Mouse (Mus musculus) neural tube, embryonic 15.5 days (tissue): ENCODE data around the gene Adam8. TPM values are rescaled to one million over a fixed set of nuclear protein-coding genes. Genes with fewer than 3 reads are reported as not detected.

Experiments
- ATAC-seq: fragments of 200-750 bp; cut with Nextera tagmentation; 2 replicates; pipeline ENCODE4 v1.8.0; 2017; ENCODE audit warnings: mild to moderate bottlenecking, moderate TSS enrichment, moderate library complexity; ENCODE audit not compliant: low FRiP score
- H3K27ac ChIP-seq: fragments of 300-500 bp; sonication (generic); replicated peaks from 2 replicates; pipeline ENCODE4 v1.5.1; 2015; ENCODE audit warnings: mild to moderate bottlenecking, inconsistent platforms
- H3K27me3 ChIP-seq: fragments of 300-500 bp; sonication (generic); replicated peaks from 2 replicates; pipeline ENCODE4 v1.6.1; 2015; ENCODE audit warnings: inconsistent platforms
- H3K36me3 ChIP-seq: fragments of 300-500 bp; sonication (generic); 2 replicates; pipeline ENCODE4 v1.6.1; 2015; ENCODE audit warnings: inconsistent platforms
- H3K4me1 ChIP-seq: fragments of 300-500 bp; sonication (generic); 2 replicates; pipeline ENCODE4 v1.6.1; 2015; ENCODE audit warnings: inconsistent platforms
- H3K4me2 ChIP-seq: fragments of 300-500 bp; sonication (generic); 2 replicates; pipeline ENCODE4 v1.6.1; 2015; ENCODE audit warnings: inconsistent platforms, mild to moderate bottlenecking, moderate library complexity
- H3K4me3 ChIP-seq: fragments of 300-500 bp; sonication (generic); replicated peaks from 2 replicates; pipeline ENCODE4 v1.5.1; 2015; ENCODE audit warnings: mild to moderate bottlenecking, inconsistent platforms
- H3K9ac ChIP-seq: fragments of 300-500 bp; sonication (generic); replicated peaks from 2 replicates; pipeline ENCODE4 v1.6.1; 2015; ENCODE audit warnings: mild to moderate bottlenecking, inconsistent platforms
- H3K9me3 ChIP-seq: fragments of 300-500 bp; sonication (generic); replicated peaks from 2 replicates; pipeline ENCODE4 v1.6.1; 2016; ENCODE audit warnings: inconsistent platforms
- WGBS: fragments of 180-500 bp; shearing (Covaris S2); methylation state at CpG from one replicate; pipeline ENCODE4 v1.1.7; 2015; ENCODE audit warnings: mixed read lengths; 5-methylcytosine and 5-hydroxymethylcytosine counted together
- polyA plus RNA-seq: library from polyadenylated mRNA; unstranded; fragments of >200 nt; fragmentation: Nextera tagmentation; extraction: Ambion mirVana; gene quantifications from 2 replicates; pipeline ENCODE4 v1.2.1, GENCODE M21; 2015

Gene Adam8
- polyA plus RNA-seq, 1 experiment from 2014 or later = 2.8 TPM

- Histone ChIP-seq H3K4me1 (no peaks in the 10 kb centered on the region), H3K27ac (no peak overlapping the region), H3K27me3 (no peaks in the 10 kb centered on the region), H3K36me3 (no peaks in the 10 kb centered on the region), H3K4me2 (no peak overlapping the region), H3K9me3 (no peaks in the 10 kb centered on the region), H3K9ac (no peak overlapping the region), H3K4me3 (no peak overlapping the region)
- ATAC-seq = no peak
- 91% methylated on average over 10 of the region's 10 CpGs for WGBS
Observed at GRCm38 (mm10) chr7:139961141-139961540, 31.2 kb downstream of the Adam8 start.

GRCm38 (mm10) chr7:139957958-139958357, 34.4 kb downstream of the Adam8 start:
- Histone ChIP-seq H3K4me1 (no peaks in the 10 kb centered on the region), H3K9ac (no peak overlapping the region), H3K4me3 (no peak overlapping the region), H3K9me3 (no peaks in the 10 kb centered on the region), H3K27me3 (0 out of 2 replicates have a peak, but pooled peaks cover 4% of the 10 kb centered on the region), H3K4me2 (no peak overlapping the region), H3K27ac (no peak overlapping the region), H3K36me3 (no peaks in the 10 kb centered on the region)
- 29% methylated on average over 11 of the region's 11 CpGs for WGBS
- no peak for ATAC-seq

- Histone ChIP-seq H3K27me3 (peaks cover 6% of the 10 kb centered on the region; the same call in 1 of the 2 replicates), H3K27ac (no peak overlapping the region), H3K4me3 (no peak overlapping the region), H3K9me3 (no peaks in the 10 kb centered on the region), H3K36me3 (no peaks in the 10 kb centered on the region), H3K9ac (no peak overlapping the region), H3K4me1 (no peaks in the 10 kb centered on the region), H3K4me2 (no peak overlapping the region)
- 67% methylated on average over 11 of the region's 11 CpGs for WGBS
- ATAC-seq = no peak
Observed at GRCm38 (mm10) chr7:139957437-139957836, 34.9 kb downstream of the Adam8 start.

GRCm38 (mm10) chr7:139956658-139957057, 35.7 kb downstream of the Adam8 start:
- Histone ChIP-seq H3K9ac (no peak overlapping the region), H3K4me2 (no peak overlapping the region), H3K27me3 (peaks cover 13% of the 10 kb centered on the region), H3K4me1 (no peaks in the 10 kb centered on the region), H3K4me3 (no peak overlapping the region), H3K9me3 (no peaks in the 10 kb centered on the region), H3K36me3 (no peaks in the 10 kb centered on the region), H3K27ac (no peak overlapping the region)
- ATAC-seq = no peak
- 79% methylated on average over 3 of the region's 3 CpGs for WGBS

- Histone ChIP-seq H3K27ac (no peak overlapping the region), H3K4me2 (no peak overlapping the region), H3K4me1 (peaks cover 7% of the 10 kb centered on the region), H3K4me3 (no peak overlapping the region), H3K9me3 (no peaks in the 10 kb centered on the region), H3K27me3 (peaks cover 22% of the 10 kb centered on the region), H3K36me3 (no peaks in the 10 kb centered on the region), H3K9ac (no peak overlapping the region)
- WGBS = 87% methylated on average over 4 of the region's 4 CpGs
- ATAC-seq = no peak
Observed at GRCm38 (mm10) chr7:139955505-139955904, 36.9 kb downstream of the Adam8 start.

- Histone ChIP-seq H3K36me3 (no peaks in the 10 kb centered on the region), H3K27ac (no peak overlapping the region), H3K4me1 (peaks cover 17% of the 10 kb centered on the region), H3K4me2 (no peak overlapping the region), H3K9me3 (no peaks in the 10 kb centered on the region), H3K4me3 (no peak overlapping the region), H3K27me3 (peaks cover 56% of the 10 kb centered on the region), H3K9ac (no peak overlapping the region)
- 58% methylated on average over 6 of the region's 6 CpGs for WGBS
- ATAC-seq = no peak
Observed at GRCm38 (mm10) chr7:139951991-139952633, 40.2 kb downstream of the Adam8 start.

GRCm38 (mm10) chr7:139951079-139951478, 41.3 kb downstream of the Adam8 start:
- H3K27me3 ChIP-seq = peaks cover 65% of the 10 kb centered on the region
- peaks cover 17% of the 10 kb centered on the region for H3K4me1 ChIP-seq
- ATAC-seq = no peak
- H3K4me3 ChIP-seq = peak overlapping the region; percentile 44
- 7% methylated on average over 16 of the region's 16 CpGs for WGBS
- no peak overlapping the region for H3K27ac ChIP-seq
- H3K4me2 ChIP-seq = peak overlapping the region; percentile 84
- H3K9ac ChIP-seq = 0 out of 2 replicates have a peak overlapping the region, but pooled peaks have one; percentile 45
- no peaks in the 10 kb centered on the region for H3K36me3 ChIP-seq
- H3K9me3 ChIP-seq = no peaks in the 10 kb centered on the region

- peak overlapping the region; percentile 84 for H3K4me2 ChIP-seq
- peaks cover 17% of the 10 kb centered on the region for H3K4me1 ChIP-seq
- H3K9me3 ChIP-seq = no peaks in the 10 kb centered on the region
- H3K27ac ChIP-seq = no peak overlapping the region
- H3K36me3 ChIP-seq = no peaks in the 10 kb centered on the region
- WGBS = 1% methylated on average over 33 of the region's 33 CpGs
- peaks cover 72% of the 10 kb centered on the region for H3K27me3 ChIP-seq
- ATAC-seq = peak; percentile 59; the same call in 1 of the 2 replicates
- H3K9ac ChIP-seq = peak overlapping the region; percentile 45
- H3K4me3 ChIP-seq = peak overlapping the region; percentile 44
Observed at GRCm38 (mm10) chr7:139950283-139950971, 41.9 kb downstream of the Adam8 start.

GRCm38 (mm10) chr7:139949893-139950282, 42.5 kb downstream of the Adam8 start:
- H3K9ac ChIP-seq = peak overlapping the region; percentile 45
- H3K9me3 ChIP-seq = no peaks in the 10 kb centered on the region
- H3K4me1 ChIP-seq = peaks cover 19% of the 10 kb centered on the region
- H3K27ac ChIP-seq = no peak overlapping the region
- H3K27me3 ChIP-seq = peaks cover 77% of the 10 kb centered on the region
- ATAC-seq = peak; percentile 73
- WGBS = under 1% methylated on average over 15 of the region's 15 CpGs
- peak overlapping the region; percentile 44 for H3K4me3 ChIP-seq
- no peaks in the 10 kb centered on the region for H3K36me3 ChIP-seq
- H3K4me2 ChIP-seq = peak overlapping the region; percentile 84

- H3K4me1 ChIP-seq = peaks cover 31% of the 10 kb centered on the region
- no peak overlapping the region for H3K4me2 ChIP-seq
- no peak for ATAC-seq
- no peak overlapping the region for H3K27ac ChIP-seq
- no peaks in the 10 kb centered on the region for H3K9me3 ChIP-seq
- H3K9ac ChIP-seq = no peak overlapping the region
- no peaks in the 10 kb centered on the region for H3K36me3 ChIP-seq
- WGBS = 21% methylated on average over 5 of the region's 5 CpGs
- H3K27me3 ChIP-seq = peaks cover 96% of the 10 kb centered on the region
- H3K4me3 ChIP-seq = no peak overlapping the region
Observed at GRCm38 (mm10) chr7:139946032-139946431, 46.3 kb downstream of the Adam8 start.

- 14% methylated on average over 5 of the region's 5 CpGs for WGBS
- Histone ChIP-seq H3K9ac (no peak overlapping the region), H3K27me3 (peaks cover 96% of the 10 kb centered on the region), H3K9me3 (no peaks in the 10 kb centered on the region), H3K27ac (no peak overlapping the region), H3K4me2 (no peak overlapping the region), H3K36me3 (no peaks in the 10 kb centered on the region), H3K4me3 (no peak overlapping the region), H3K4me1 (peaks cover 27% of the 10 kb centered on the region)
- ATAC-seq = no peak
Observed at GRCm38 (mm10) chr7:139945516-139945915, 46.8 kb downstream of the Adam8 start.
